Mouse (Mus musculus) bone marrow, adult 2 months (tissue): ENCODE data around the gene Cdc14b. TPM values are rescaled to one million over a fixed set of nuclear protein-coding genes. Genes with fewer than 3 reads are reported as not detected.

Source experiments
- H3K27ac ChIP-seq: fragments of 200-500 bp; 2 replicates; pipeline ENCODE4 v1.5.1; 2012; ENCODE audit warnings: low read depth, mild to moderate bottlenecking, control low read depth, inconsistent platforms, low read length; ENCODE audit not compliant: control insufficient read depth, poor library complexity, insufficient read depth
- H3K4me1 ChIP-seq: fragments of 200-500 bp; 2 replicates; pipeline ENCODE4 v1.6.1; 2011; ENCODE audit warnings: low read length; ENCODE audit not compliant: control insufficient read depth, insufficient read depth
- H3K4me3 ChIP-seq: fragments of 200-500 bp; replicated peaks from 2 replicates; pipeline ENCODE3; 2011; ENCODE audit warnings: mild to moderate bottlenecking, low read depth, low read length, control low read depth; ENCODE audit not compliant: control insufficient read depth
- CTCF ChIP-seq: fragments of 200-500 bp; IDR thresholded peaks from 2 replicates; pipeline ENCODE4 v1.5.1; 2011; ENCODE audit warnings: low read length, control low read depth; ENCODE audit not compliant: control insufficient read depth, insufficient read depth
- POLR2A ChIP-seq: fragments of 200-500 bp; IDR thresholded peaks from 2 replicates; pipeline ENCODE4 v1.6.1; 2011; ENCODE audit warnings: low read depth, mild to moderate bottlenecking, control low read depth, low read length, borderline replicate concordance; ENCODE audit not compliant: control insufficient read depth
- WGBS: fragments of 180-500 bp; shearing (Covaris S2); methylation state at CpG from one replicate; pipeline ENCODE4 v1.1.7; 2018; 5-methylcytosine and 5-hydroxymethylcytosine counted together
- polyA plus RNA-seq: library from polyadenylated mRNA; stranded (reverse); fragments of >200 nt; gene quantifications from 2 replicates; pipeline ENCODE4 v1.2.4, GENCODE M21; 2011; ENCODE audit warnings: low replicate concordance; ENCODE audit not compliant: missing spikeins, insufficient read depth, insufficient read length

The Cdc14b gene
- polyA plus RNA-seq, 1 experiment: 0.42 TPM

DNA sequence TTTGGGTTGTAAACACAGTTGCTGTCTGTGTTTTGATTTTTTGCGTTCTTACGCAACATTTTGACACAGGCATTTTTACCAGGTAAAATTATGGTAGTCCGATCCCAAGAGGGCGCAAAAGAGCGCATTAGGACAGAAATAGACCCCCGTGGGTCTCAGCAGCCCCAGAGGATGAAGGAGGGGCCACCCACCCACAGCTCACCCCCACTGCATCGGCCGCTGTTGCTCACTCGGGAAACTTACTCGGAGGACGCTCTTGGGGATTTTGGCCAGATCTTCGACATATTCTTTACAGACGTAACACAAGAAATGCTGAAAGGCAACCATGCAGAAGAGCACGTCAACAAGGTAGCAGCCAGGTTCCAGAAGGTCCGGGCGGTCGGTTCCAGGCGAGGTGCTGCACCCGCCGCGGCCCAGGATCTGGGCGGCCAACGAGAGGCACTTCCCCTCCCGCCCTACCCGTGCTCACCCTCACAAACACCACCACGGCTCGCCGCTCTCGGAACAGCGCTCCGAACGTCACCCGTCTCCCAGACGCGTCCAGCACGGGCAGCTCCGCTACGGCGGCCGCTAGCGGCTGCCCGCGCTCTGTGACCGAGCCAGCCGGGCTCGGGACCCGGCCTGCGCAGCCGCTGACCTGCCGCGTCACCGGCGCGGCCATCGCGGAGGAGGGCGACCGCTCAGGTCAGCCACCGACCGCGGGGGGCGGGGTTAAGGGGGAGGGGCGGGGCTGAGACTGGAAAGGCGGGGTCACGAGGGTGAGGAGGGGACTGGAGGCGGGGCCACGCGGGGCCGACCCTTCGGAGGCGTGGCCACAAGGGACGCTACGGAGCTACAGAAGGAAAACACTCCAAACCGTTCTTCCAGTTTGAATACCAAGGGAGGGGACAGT, 37.2 kb upstream of the Cdc14b start, which contains the start of gene Aaed1:
Gene Aaed1 (minus strand): TSS at position 687 of the 892 bp plus-strand sequence.
- under 1% methylated on average over 74 of the region's 74 CpGs for WGBS
- peaks cover 3% of the 10 kb centered on the region for H3K4me1 ChIP-seq
- peak; percentile 86; the same call in 1 of the 2 replicates for TF ChIP-seq POLR2A
- TF ChIP-seq CTCF: peak; percentile 26; the same call in 1 of the 2 replicates
- H3K4me3 ChIP-seq: peak within 1 kb of the TSS; percentile 88
- peak within 1 kb of the TSS; percentile 91 for H3K27ac ChIP-seq

GRCm38 (mm10) chr13:64311266-64311665, 36.2 kb upstream of the Cdc14b start:
- 74% methylated on average over 1 of the region's 1 CpGs for WGBS
- TF ChIP-seq CTCF: no peak
- peaks cover 3% of the 10 kb centered on the region for H3K4me1 ChIP-seq
- H3K4me3 ChIP-seq: no peak overlapping the region
- no peak overlapping the region for H3K27ac ChIP-seq

DNA sequence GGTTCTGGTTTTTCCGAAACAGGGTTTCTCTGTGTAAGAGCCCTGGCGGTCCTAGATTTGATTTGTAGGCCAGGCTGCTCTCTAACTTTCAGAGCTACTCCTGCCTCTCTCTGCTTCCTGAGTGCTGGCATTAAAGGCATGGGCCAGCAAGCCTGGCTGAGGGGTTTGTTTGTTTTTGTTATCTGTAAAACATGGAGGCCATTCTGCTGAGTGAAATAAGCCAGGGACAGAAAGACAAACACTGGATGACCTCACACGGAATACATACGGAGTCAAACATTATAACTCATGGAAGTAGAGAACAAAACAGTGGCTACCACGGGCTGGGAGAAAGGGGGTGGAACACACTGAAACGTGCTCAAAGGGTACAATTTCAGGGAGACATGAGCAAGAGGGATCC, 35.5 kb upstream of the Cdc14b start:
- H3K4me3 ChIP-seq: no peak overlapping the region
- H3K27ac ChIP-seq: no peak overlapping the region
- TF ChIP-seq POLR2A (no peak), CTCF (no peak)
- peaks cover 1% of the 10 kb centered on the region for H3K4me1 ChIP-seq
- 71% methylated on average over 6 of the region's 6 CpGs for WGBS

GRCm38 (mm10) chr13:64309842-64310241, 34.8 kb upstream of the Cdc14b start:
- H3K4me1 ChIP-seq: peaks cover 1% of the 10 kb centered on the region
- no peak overlapping the region for H3K4me3 ChIP-seq
- H3K27ac ChIP-seq: no peak overlapping the region
- WGBS: 2% methylated on average over 11 of the region's 11 CpGs
- TF ChIP-seq CTCF (no peak), POLR2A (no peak)

- Histone ChIP-seq H3K4me1 (peaks cover 1% of the 10 kb centered on the region), H3K27ac (no peak overlapping the region), H3K4me3 (no peak overlapping the region)
- no peak for TF ChIP-seq CTCF
- TF ChIP-seq POLR2A: no peak
- 7% methylated on average over 5 of the region's 5 CpGs for WGBS
Observed at GRCm38 (mm10) chr13:64309036-64309435, 33.9 kb upstream of the Cdc14b start.

GRCm38 (mm10) chr13:64307508-64307907, 32.4 kb upstream of the Cdc14b start:
- 57% methylated on average over 5 of the region's 5 CpGs for WGBS
- Histone ChIP-seq H3K4me1 (peaks cover 1% of the 10 kb centered on the region), H3K4me3 (no peak overlapping the region), H3K27ac (no peak overlapping the region)
- TF ChIP-seq POLR2A (no peak), CTCF (no peak)

GRCm38 (mm10) chr13:64306078-64306477, 31.0 kb upstream of the Cdc14b start:
- TF ChIP-seq POLR2A: no peak
- peak; percentile 80 for TF ChIP-seq CTCF
- 67% methylated on average over 3 of the region's 3 CpGs for WGBS
- Histone ChIP-seq H3K27ac (no peak overlapping the region), H3K4me1 (peaks cover 1% of the 10 kb centered on the region), H3K4me3 (no peak overlapping the region)

DNA sequence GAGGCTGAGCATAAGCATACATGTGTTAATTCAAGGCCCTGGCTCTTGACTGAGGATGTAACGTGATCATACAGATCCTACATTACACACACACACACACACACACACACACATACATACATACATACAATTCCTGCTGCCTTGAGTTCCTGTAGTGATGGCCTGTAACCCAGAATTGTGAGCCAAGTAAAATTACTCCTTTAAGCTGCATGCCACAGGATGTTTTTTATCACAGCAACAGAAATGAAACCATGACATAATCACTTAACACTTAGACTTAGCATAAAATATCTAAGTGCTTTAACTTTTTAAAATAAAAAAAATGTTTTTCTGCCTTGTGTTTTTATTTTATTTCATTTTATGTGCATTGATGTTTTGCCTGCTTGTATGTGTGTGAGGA, 24.0 kb upstream of the Cdc14b start:
- 87% methylated on average over 1 of the region's 1 CpGs for WGBS
- no peak for TF ChIP-seq CTCF
- TF ChIP-seq POLR2A: no peak
- no peak overlapping the region for H3K4me3 ChIP-seq
- no peaks in the 10 kb centered on the region for H3K4me1 ChIP-seq
- no peak overlapping the region for H3K27ac ChIP-seq
